Mouse (Mus musculus): ENCODE data around the gene Pxylp1. TPM values are rescaled to one million over a fixed set of nuclear protein-coding genes. Genes with fewer than 3 reads are reported as not detected.
"Not testable (repeated sequence)": the region's sequence is repeated elsewhere in the genome, so short reads cannot be mapped to it uniquely, and the experiment has no call there.

Pxylp1 gene
- 13.8 and 15.7 TPM in 2 replicates for polyA plus RNA-seq (2015; fragmentation: Nextera tagmentation; extraction: Ambion mirVana)

DNA sequence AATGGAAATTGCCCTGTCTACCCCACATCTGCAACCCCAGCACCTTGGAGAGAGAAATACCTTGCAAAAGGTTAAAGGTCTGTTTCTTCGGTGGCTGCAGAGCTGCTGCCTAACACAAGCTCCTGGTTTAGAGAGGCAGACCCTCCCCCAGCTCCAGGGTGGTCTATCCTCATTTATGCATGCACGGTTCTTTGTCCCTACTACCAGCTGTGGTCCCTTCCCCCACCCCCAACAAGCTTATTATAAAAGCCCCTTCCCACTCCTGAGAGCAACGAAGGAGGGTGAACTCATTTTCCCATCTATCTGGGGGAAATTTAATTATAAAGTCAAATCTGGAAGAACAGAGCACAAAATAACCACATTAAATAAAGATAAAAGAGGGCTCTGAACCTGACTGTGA, at the start of gene Pxylp1:
Pxylp1 (minus strand) TSS at position 124 of the 400 bp plus-strand sequence.
- Histone ChIP-seq H3K4me1 (replicated peaks; ENCODE audit: insufficient read depth, low read length) (no peaks in the 10 kb centered on the region; the same call in 1 of the 2 replicates), H3K4me3 (replicated peaks; ENCODE audit: low read depth, low read length) (no peak within 1 kb of the TSS), H3K27ac (no peak within 1 kb of the TSS), H3K27me3 (ENCODE audit: insufficient read depth, low read length) (no peaks in the 10 kb centered on the region; the same call in 1 of the 2 replicates), H3K9ac (ENCODE audit: low read depth, low read length) (no peak within 1 kb of the TSS), H3K9me3 (replicated peaks; ENCODE audit: low read length) (no peaks in the 10 kb centered on the region), H3K4me2 (ENCODE audit: low read length) (no peak within 1 kb of the TSS), H3K36me3 (ENCODE audit: insufficient read depth, low read length) (no peaks in the 10 kb centered on the region)
- DNase-seq (ENCODE audit: low spot score) (no peak), ATAC-seq (replicated peaks; ENCODE audit: low FRiP score, low read depth) (no peak)
- TF ChIP-seq CTCF (IDR thresholded peaks at IDR 0.05; ENCODE audit: low read depth): no peak
- 23% methylated on average over 3 of the region's 3 CpGs for WGBS

DNA sequence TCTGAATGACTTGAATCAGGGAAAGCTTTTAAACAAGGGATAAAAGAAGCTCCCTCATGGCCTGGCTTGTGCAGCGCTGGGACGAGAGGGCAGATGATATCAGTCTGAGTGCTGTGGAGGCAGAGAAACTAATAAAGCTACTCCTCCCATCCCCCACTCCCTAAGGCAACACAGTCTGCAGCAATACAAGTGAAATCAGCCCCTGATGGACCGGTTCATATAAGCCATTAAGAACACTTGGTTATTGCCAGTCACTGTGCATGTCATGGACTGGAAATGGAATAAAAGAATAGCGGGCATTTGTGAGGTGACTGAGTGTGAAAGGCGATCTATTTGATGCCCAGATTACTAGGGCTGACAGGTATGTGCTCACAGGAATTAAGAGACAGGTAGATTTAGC, 46.4 kb upstream of the Pxylp1 start:
- Histone ChIP-seq H3K4me3 (replicated peaks; ENCODE audit: low read depth, low read length) (no peak overlapping the region), H3K4me2 (ENCODE audit: low read length) (no peak overlapping the region), H3K4me1 (replicated peaks; ENCODE audit: insufficient read depth, low read length) (no peaks in the 10 kb centered on the region), H3K9me3 (replicated peaks; ENCODE audit: low read length) (no peaks in the 10 kb centered on the region), H3K27ac (no peak overlapping the region), H3K36me3 (ENCODE audit: insufficient read depth, low read length) (0 out of 2 replicates have a peak, but pooled peaks cover 5% of the 10 kb centered on the region), H3K27me3 (ENCODE audit: insufficient read depth, low read length) (no peaks in the 10 kb centered on the region), H3K9ac (ENCODE audit: low read depth, low read length) (no peak overlapping the region)
- no peak for DNase-seq (ENCODE audit: low spot score)
- no peak for ATAC-seq (replicated peaks; ENCODE audit: low FRiP score, low read depth)
- 68% methylated on average over 5 of the region's 5 CpGs for WGBS
- no peak for TF ChIP-seq CTCF (IDR thresholded peaks at IDR 0.05; ENCODE audit: low read depth)

DNA sequence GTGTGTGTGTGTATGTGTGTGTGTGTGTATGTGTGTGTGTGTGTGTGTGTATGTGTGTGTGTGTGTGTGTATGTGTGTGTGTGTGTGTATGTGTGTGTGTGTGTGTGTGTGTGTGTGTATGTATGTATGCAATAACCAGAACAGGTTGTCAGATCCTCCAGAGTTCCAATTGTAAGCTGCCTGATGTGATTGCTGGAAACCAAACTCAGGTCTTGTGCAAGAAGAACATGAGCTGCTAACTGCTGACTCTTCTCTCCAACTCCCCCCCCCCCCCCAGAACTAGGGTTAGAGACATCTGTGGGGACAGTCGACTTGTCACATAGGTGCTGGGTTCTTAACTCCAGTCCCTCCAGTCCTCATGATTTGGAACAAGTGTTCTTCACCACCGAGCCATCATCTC, 44.0 kb upstream of the Pxylp1 start:
- not testable (repeated sequence) for H3K27ac ChIP-seq; H3K4me3 ChIP-seq (replicated peaks; ENCODE audit: low read depth, low read length)

DNA sequence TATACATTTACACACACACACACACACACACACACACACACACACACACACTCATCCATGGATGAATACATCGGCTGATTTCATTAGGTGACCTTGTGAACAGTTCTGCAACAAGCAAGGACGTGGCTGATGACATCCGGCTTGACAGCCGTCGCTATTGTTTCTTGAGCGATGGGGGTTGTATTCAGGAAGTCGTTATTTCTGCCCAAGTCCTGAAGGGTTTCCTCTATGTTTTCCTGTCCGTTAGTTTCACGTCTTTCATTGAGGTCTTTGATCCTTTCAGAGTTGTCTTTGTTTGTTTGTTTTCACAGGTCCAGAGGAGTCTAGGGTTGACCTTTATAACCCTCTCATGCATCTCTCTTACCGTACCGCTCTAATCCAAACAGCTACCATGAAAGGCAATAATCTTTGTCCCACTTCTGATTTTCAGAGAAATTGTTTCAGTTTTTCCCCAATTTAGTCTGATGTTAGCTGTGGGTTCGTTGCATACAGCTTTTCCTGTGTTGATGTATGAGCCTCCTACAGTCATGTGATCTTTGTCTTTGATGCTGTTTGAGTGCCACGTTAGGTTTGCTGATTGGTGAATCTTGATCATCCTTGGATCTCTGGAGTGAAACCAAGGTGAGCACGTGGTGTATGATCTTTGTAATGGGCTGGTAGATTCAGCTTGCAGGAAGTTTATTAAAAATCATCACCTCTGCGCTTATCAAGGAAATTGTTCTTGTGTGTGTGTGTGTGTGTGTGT, 43.3 kb upstream of the Pxylp1 start:
- TF ChIP-seq CTCF (IDR thresholded peaks at IDR 0.05; ENCODE audit: low read depth): no peak
- no peak overlapping the region for H3K4me3 ChIP-seq (replicated peaks; ENCODE audit: low read depth, low read length)
- H3K4me2 ChIP-seq (ENCODE audit: low read length): no peak overlapping the region

More for the DNA sequence above, 44.0 kb upstream of the Pxylp1 start:
- H3K9me3 ChIP-seq (replicated peaks; ENCODE audit: low read length); H3K9ac ChIP-seq (ENCODE audit: low read depth, low read length); H3K27me3 ChIP-seq (ENCODE audit: insufficient read depth, low read length); H3K4me1 ChIP-seq (replicated peaks; ENCODE audit: insufficient read depth, low read length); H3K36me3 ChIP-seq (ENCODE audit: insufficient read depth, low read length); DNase-seq (ENCODE audit: low spot score); ATAC-seq (replicated peaks; ENCODE audit: low FRiP score, low read depth); H3K4me2 ChIP-seq (ENCODE audit: low read length): not testable (repeated sequence)
- 89% methylated on average over 2 of the region's 2 CpGs for WGBS

DNA sequence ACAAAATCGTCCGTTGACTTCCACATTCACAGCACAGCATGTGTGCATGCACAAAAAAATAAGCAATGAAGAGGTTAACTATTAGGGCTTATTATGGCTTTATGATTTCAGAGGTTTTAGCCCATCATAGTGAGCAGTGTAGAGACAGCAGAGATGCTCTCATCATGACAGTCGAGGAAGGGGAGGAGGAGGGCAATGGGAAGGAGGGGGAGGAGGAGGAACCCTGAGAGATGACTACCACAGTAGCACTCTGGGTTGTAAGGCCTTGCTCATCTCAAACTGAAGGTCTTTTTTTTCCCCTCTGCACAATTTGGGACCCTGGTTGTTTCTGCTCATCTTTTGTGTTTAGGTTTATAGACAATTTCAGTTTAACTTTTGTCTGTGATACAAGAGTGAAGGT, 42.3 kb upstream of the Pxylp1 start:
- H3K9ac ChIP-seq (ENCODE audit: low read depth, low read length): no peak overlapping the region
- 71% methylated on average over 3 of the region's 3 CpGs for WGBS
- H3K27ac ChIP-seq: no peak overlapping the region
- DNase-seq (ENCODE audit: low spot score) (no peak), ATAC-seq (replicated peaks; ENCODE audit: low FRiP score, low read depth) (no peak)
- H3K27me3 ChIP-seq (ENCODE audit: insufficient read depth, low read length): no peaks in the 10 kb centered on the region
- no peaks in the 10 kb centered on the region for H3K4me1 ChIP-seq (replicated peaks; ENCODE audit: insufficient read depth, low read length)
- no peaks in the 10 kb centered on the region for H3K36me3 ChIP-seq (ENCODE audit: insufficient read depth, low read length)
- H3K9me3 ChIP-seq (replicated peaks; ENCODE audit: low read length): no peaks in the 10 kb centered on the region
- no peak for TF ChIP-seq CTCF (IDR thresholded peaks at IDR 0.05; ENCODE audit: low read depth)
- no peak overlapping the region for H3K4me2 ChIP-seq (ENCODE audit: low read length)
- no peak overlapping the region for H3K4me3 ChIP-seq (replicated peaks; ENCODE audit: low read depth, low read length)

More for the DNA sequence above, 43.3 kb upstream of the Pxylp1 start:
- no peak overlapping the region for H3K27ac ChIP-seq
- H3K9ac ChIP-seq (ENCODE audit: low read depth, low read length): no peak overlapping the region
- no peaks in the 10 kb centered on the region for H3K4me1 ChIP-seq (replicated peaks; ENCODE audit: insufficient read depth, low read length)
- no peaks in the 10 kb centered on the region for H3K27me3 ChIP-seq (ENCODE audit: insufficient read depth, low read length)
- no peak for ATAC-seq (replicated peaks; ENCODE audit: low FRiP score, low read depth)
- 38% methylated on average over 15 of the region's 15 CpGs for WGBS
- DNase-seq (ENCODE audit: low spot score): no peak
- no peaks in the 10 kb centered on the region for H3K9me3 ChIP-seq (replicated peaks; ENCODE audit: low read length)
- no peaks in the 10 kb centered on the region for H3K36me3 ChIP-seq (ENCODE audit: insufficient read depth, low read length)

DNA sequence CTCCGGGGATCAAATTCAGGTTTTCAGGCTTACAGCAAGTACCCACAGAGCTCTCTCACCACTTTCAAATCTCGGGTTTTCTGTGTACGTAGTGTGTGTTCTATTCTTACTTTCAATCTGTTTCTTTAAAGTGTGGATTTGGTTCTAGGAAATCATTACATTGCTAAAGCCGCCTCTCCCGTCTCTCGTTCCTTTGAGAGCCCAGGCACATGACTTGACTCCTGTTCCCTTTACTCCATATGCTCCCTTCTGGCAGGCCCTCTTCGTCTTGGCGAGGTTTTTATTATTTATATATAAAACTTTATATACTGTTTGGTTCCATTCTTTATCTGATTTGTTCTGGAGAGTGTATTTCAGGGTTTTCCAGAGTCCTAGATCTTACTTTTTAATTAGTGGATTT, 40.3 kb upstream of the Pxylp1 start:
- Histone ChIP-seq H3K4me2 (ENCODE audit: low read length) (no peak overlapping the region), H3K9ac (ENCODE audit: low read depth, low read length) (no peak overlapping the region), H3K4me3 (replicated peaks; ENCODE audit: low read depth, low read length) (no peak overlapping the region), H3K27ac (no peak overlapping the region), H3K27me3 (ENCODE audit: insufficient read depth, low read length) (no peaks in the 10 kb centered on the region), H3K9me3 (replicated peaks; ENCODE audit: low read length) (no peaks in the 10 kb centered on the region), H3K4me1 (replicated peaks; ENCODE audit: insufficient read depth, low read length) (no peaks in the 10 kb centered on the region), H3K36me3 (ENCODE audit: insufficient read depth, low read length) (no peaks in the 10 kb centered on the region)
- no peak for DNase-seq (ENCODE audit: low spot score)
- no peak for TF ChIP-seq CTCF (IDR thresholded peaks at IDR 0.05; ENCODE audit: low read depth)
- no peak for ATAC-seq (replicated peaks; ENCODE audit: low FRiP score, low read depth)
- WGBS: 83% methylated on average over 8 of the region's 8 CpGs

Measured in kidney, postnatal 0 days (tissue).